Mouse (Mus musculus) MEL (cell line): ENCODE data around the gene Trpv3.

Experiments
- CHD2 ChIP-seq: IDR thresholded peaks from 2 replicates; pipeline ENCODE4 v1.6.1; 2011; ENCODE audit warnings: low read length, improper control_type of control experiment
- CTCF ChIP-seq, 3 experiments: IDR thresholded peaks in 2 of 3; conservative IDR thresholded peaks in 1 of 3; 2 replicates each; pipeline ENCODE4 v1.5.1; 2011 to 2012; ENCODE audit warnings: low read length in 3 of 3, low read depth in 2 of 3, mild to moderate bottlenecking in 2 of 3, improper control_type of control experiment in 1 of 3, inconsistent platforms in 1 of 3, mixed read lengths in 1 of 3, moderate library complexity in 1 of 3; ENCODE audit not compliant: control insufficient read depth in 1 of 3, insufficient read depth in 1 of 3, poor library complexity in 1 of 3, severe bottlenecking in 1 of 3
- E2F4 ChIP-seq: IDR thresholded peaks from 2 replicates; pipeline ENCODE4 v1.6.1; 2011; ENCODE audit warnings: low read depth, low read length, improper control_type of control experiment, borderline replicate concordance
- ELF1 ChIP-seq: IDR thresholded peaks from 2 replicates; pipeline ENCODE4 v1.6.1; 2014; ENCODE audit warnings: low read depth, mild to moderate bottlenecking, inconsistent platforms, low read length, improper control_type of control experiment, moderate library complexity
- EP300 ChIP-seq, 2 experiments: IDR thresholded peaks; 2 replicates each; pipeline ENCODE4 v1.6.1; 2011; ENCODE audit warnings: improper control_type of control experiment in 2 of 2, low read length in 2 of 2, low read depth in 1 of 2, mild to moderate bottlenecking in 1 of 2
- GATA1 ChIP-seq: IDR thresholded peaks from 2 replicates; pipeline ENCODE4 v1.6.1; 2011; ENCODE audit warnings: low read depth, low read length, improper control_type of control experiment
- KAT2A ChIP-seq: conservative IDR thresholded peaks from 2 replicates; pipeline ENCODE4 v1.6.1; 2012; ENCODE audit warnings: low read depth, low read length, improper control_type of control experiment, inconsistent platforms
- POLR2A ChIP-seq, 2 experiments: IDR thresholded peaks; 2 replicates each; pipeline ENCODE4 v1.6.1; 2011 to 2012; ENCODE audit warnings: low read length in 2 of 2, mild to moderate bottlenecking in 2 of 2, control low read depth in 1 of 2, improper control_type of control experiment in 1 of 2, low read depth in 1 of 2, moderate library complexity in 1 of 2; ENCODE audit not compliant: control insufficient read depth in 1 of 2, insufficient read depth in 1 of 2, poor library complexity in 1 of 2
- POLR2AphosphoS2 ChIP-seq: IDR thresholded peaks from 2 replicates; pipeline ENCODE4 v1.6.1; 2011; ENCODE audit warnings: low read length, improper control_type of control experiment
- SMC3 ChIP-seq: IDR thresholded peaks from 2 replicates; pipeline ENCODE4 v1.6.1; 2011; ENCODE audit warnings: low read depth, low read length, improper control_type of control experiment
- UBTF ChIP-seq: IDR thresholded peaks from 2 replicates; pipeline ENCODE4 v1.6.1; 2012; ENCODE audit warnings: low read depth, mild to moderate bottlenecking, inconsistent platforms, low read length, improper control_type of control experiment, moderate library complexity, borderline replicate concordance; ENCODE audit not compliant: insufficient read depth
- ZNF384 ChIP-seq: IDR thresholded peaks from 2 replicates; pipeline ENCODE4 v1.6.1; 2012; ENCODE audit warnings: low read depth, mild to moderate bottlenecking, inconsistent platforms, low read length, improper control_type of control experiment

- no peak for TF ChIP-seq CTCF (IDR thresholded peaks at IDR 0.05 in 2 of 3, conservative IDR thresholded peaks at IDR 0.05 in 1 of 3; ENCODE audit: control insufficient read depth in 1 of 3, insufficient read depth in 1 of 3, low read depth in 2 of 3, low read length in 3 of 3, poor library complexity in 1 of 3, severe bottlenecking in 1 of 3)
- no peak for TF ChIP-seq ZNF384
- TF ChIP-seq GATA1: no peak
- TF ChIP-seq KAT2A: no peak
- TF ChIP-seq CHD2: no peak
- no peak for TF ChIP-seq EP300 (IDR thresholded peaks at IDR 0.05; ENCODE audit: low read depth in 1 of 2, low read length in 2 of 2)
- TF ChIP-seq UBTF: no peak
- no peak for TF ChIP-seq POLR2A (IDR thresholded peaks at IDR 0.05; ENCODE audit: control insufficient read depth in 1 of 2, insufficient read depth in 1 of 2, low read depth in 1 of 2, low read length in 2 of 2, poor library complexity in 1 of 2)
- no peak for TF ChIP-seq E2F4
- no peak for TF ChIP-seq ELF1
- no peak for TF ChIP-seq SMC3
- TF ChIP-seq POLR2AphosphoS2: no peak
Observed at GRCm38 (mm10) chr11:73289621-73290020, 22.4 kb downstream of the Trpv3 start.
